Mouse (Mus musculus) frontal cortex, postnatal 14 days (tissue): ENCODE measurements around the gene B4galt5.

Experiments used
- DNase-seq, 2 experiments: peaks; one replicate each; pipeline ENCODE4 v3.0.0; 2022; ENCODE audit warnings: low spot score in 2 of 2

The B4galt5 gene

GRCm38 (mm10) chr2:167278751-167279526, 70.0 kb downstream of the B4galt5 start:
- DNase-seq = peak in 1 of 2 experiments; percentile 18

- peak in 1 of 2 experiments; percentile 1 for DNase-seq
Measured at GRCm38 (mm10) chr2:167278011-167278410, 71.0 kb downstream of the B4galt5 start.

GRCm38 (mm10) chr2:167277026-167277425, 72.0 kb downstream of the B4galt5 start:
- DNase-seq = peak in 1 of 2 experiments; percentile 3

- peak in 1 of 2 experiments; percentile 2 for DNase-seq
Measured at GRCm38 (mm10) chr2:167275856-167276255, 73.1 kb downstream of the B4galt5 start.

GRCm38 (mm10) chr2:167274713-167275465, 74.1 kb downstream of the B4galt5 start:
- DNase-seq = peak in 1 of 2 experiments; percentile 2

GRCm38 (mm10) chr2:167273206-167273740, 75.7 kb downstream of the B4galt5 start:
- peak in 1 of 2 experiments; percentile 2 for DNase-seq

- no peak for DNase-seq
Measured at GRCm38 (mm10) chr2:167272706-167273105, 76.3 kb downstream of the B4galt5 start.

- DNase-seq = peak; percentile 1 to 2
Measured at GRCm38 (mm10) chr2:167271121-167271521, 77.9 kb downstream of the B4galt5 start.

- DNase-seq = peak; percentile 1
Measured at GRCm38 (mm10) chr2:167270496-167270895, 78.5 kb downstream of the B4galt5 start.

- DNase-seq = peak in 1 of 2 experiments; percentile 1
Measured at GRCm38 (mm10) chr2:167268721-167269120, 80.3 kb downstream of the B4galt5 start.

- DNase-seq = no peak
Measured at GRCm38 (mm10) chr2:167268411-167268690, 80.6 kb downstream of the B4galt5 start.

GRCm38 (mm10) chr2:167267531-167268410, 81.2 kb downstream of the B4galt5 start:
- DNase-seq = peak in 1 of 2 experiments; percentile 5

GRCm38 (mm10) chr2:167266231-167266630, 82.8 kb downstream of the B4galt5 start:
- no peak for DNase-seq

GRCm38 (mm10) chr2:167265806-167266205, 83.2 kb downstream of the B4galt5 start:
- DNase-seq = peak in 1 of 2 experiments; percentile 1

- no peak for DNase-seq
Measured at GRCm38 (mm10) chr2:167265021-167265420, 84.0 kb downstream of the B4galt5 start.

- DNase-seq = no peak
Measured at GRCm38 (mm10) chr2:167263931-167264330, 85.1 kb downstream of the B4galt5 start.

GRCm38 (mm10) chr2:167263040-167263810, 85.8 kb downstream of the B4galt5 start:
- DNase-seq = no peak

GRCm38 (mm10) chr2:167262433-167262832, 86.5 kb downstream of the B4galt5 start:
- DNase-seq = no peak

- no peak for DNase-seq
Measured at GRCm38 (mm10) chr2:167261106-167261505, 87.9 kb downstream of the B4galt5 start.

- no peak for DNase-seq
Measured at GRCm38 (mm10) chr2:167257790-167258189, 91.2 kb downstream of the B4galt5 start.

GRCm38 (mm10) chr2:167254808-167255207, 94.2 kb downstream of the B4galt5 start:
- no peak for DNase-seq
